Mouse (Mus musculus) ES-Bruce4 (cell line): ENCODE results near the gene Vash1.

Experiments used
- EP300 ChIP-seq: IDR thresholded peaks from 2 replicates; pipeline ENCODE4 v1.6.1; 2011; ENCODE audit warnings: low read depth, low read length; ENCODE audit not compliant: insufficient read depth
- POLR2A ChIP-seq: IDR thresholded peaks from one replicate; pipeline ENCODE4 v1.8.1; 2011; ENCODE audit warnings: low read length; ENCODE audit not compliant: insufficient read depth

DNA sequence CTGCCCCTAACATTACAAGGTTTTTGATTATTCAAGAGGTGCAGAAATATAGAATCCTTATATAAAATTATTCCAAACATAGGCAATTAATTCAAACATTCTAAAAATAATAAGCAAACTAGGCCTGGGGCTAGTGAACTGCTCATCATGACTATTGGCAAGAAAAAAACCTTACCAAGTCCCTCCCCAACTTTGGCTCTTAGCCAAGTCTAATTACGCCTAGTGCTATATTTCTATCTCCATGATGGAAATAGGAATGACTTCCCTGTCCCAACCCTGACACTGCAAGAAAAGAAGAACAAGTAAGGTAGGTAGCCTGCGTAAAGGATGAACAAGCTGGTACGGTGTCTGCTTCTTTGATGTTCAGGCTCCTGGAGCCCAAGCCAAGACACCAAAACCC, 24.2 kb downstream of the Vash1 start:
- TF ChIP-seq POLR2A (no peak), EP300 (no peak)
